Mouse (Mus musculus) CD4-positive, CD25-positive, alpha-beta regulatory T cell, adult 2 months (primary cell): Measurements from ENCODE around the gene Ostm1.

ENCODE experiments used
- DNase-seq: peaks from one replicate; pipeline ENCODE4 v3.0.0-alpha.2; 2012; ENCODE audit warnings: low read depth, low spot score

The Ostm1 gene

GRCm38 (mm10) chr10:42583157-42583872, at the start of gene Ostm1, which contains the start of gene Nr2e1:
Ostm1 (plus strand) TSS chr10:42583822.
Nr2e1 (minus strand) TSS chr10:42583632.
- no peak for DNase-seq

DNA sequence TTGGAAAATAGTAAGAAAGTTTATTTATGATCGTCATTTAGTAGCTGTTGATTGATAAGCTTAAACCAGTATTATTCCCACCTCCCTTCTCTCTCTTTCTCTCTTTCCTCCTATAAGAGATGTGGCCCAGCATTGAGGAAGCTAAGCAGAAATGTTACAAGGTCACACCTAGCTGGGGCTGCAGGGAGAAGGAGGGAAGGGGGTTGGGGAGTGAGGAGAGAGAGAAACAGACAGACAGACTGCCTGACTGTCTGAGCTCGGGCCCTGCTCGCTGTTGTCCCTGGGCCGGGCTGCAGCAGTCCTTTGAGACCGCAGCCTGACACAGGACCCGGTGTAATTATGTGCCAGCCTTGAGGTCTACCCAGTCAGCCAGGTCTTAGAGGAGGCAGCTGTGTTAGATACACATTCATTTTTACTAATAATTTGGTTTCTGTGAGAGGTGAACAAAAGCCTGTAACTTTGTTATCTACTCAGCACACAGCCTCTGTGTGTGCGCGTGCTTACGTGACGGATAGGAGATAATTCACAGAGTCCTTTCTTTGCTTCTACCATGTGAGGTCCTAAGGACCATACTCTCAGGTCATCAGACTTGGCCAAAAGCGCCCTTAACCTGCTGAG, 49.7 kb upstream of the Ostm1 start:
- no peak for DNase-seq

DNA sequence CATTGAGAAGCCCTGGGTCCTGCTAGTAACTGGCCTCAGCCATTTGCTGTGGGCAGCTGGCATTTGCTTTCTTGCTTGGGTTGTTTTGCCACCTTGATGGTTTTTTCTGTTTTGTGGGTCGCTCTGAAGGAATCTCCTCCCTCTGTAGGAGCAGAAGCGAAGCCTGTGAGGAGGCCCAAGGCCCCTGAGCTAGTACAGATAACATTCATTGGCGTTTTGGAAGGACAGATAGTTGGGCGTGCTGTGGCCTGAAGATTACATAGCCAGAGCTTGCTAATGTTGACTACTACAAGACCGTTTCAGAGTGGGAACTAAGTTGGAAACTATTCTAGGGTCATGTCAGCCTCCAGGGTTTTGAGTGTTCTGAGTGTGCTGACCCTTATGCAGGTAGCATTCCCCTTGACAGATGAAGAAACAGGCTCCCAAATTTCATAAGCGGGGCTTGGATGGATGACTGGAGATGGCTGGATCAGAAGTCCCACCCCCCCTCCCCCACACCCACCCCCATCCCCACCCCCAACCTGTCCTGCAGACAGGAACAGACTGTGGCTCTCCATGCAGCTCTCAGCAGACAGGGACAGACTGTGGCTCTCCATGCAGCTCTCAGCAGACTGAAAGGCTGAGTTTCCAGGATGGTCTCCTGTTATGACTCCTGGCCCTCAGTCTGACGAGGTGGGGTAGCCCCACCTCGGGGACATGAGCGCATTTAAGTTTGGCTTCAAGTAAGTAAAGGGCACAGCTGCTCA, 45.9 kb upstream of the Ostm1 start:
- DNase-seq: no peak

GRCm38 (mm10) chr10:42545707-42546503, 37.7 kb upstream of the Ostm1 start:
- DNase-seq: no peak

DNA sequence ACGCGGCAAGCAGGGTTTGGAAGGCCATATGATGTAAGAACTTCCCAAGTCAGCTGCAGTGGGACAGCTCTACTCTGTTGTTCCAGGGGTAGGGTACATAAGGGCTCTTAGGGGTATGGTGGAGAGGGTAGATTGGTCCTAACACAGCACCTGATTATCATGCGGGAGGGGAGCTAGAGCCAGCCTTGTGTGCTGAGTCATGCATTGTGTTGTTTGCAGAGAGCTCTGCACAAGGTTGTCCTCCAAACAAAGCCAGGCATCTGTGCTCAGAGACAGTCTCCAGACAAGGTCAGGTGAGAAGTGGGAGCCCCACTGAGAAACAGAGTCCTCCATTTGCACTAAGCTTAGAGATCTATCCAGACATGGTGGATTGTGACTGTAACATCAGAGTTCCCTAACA, 37.1 kb upstream of the Ostm1 start:
- DNase-seq: no peak

DNA sequence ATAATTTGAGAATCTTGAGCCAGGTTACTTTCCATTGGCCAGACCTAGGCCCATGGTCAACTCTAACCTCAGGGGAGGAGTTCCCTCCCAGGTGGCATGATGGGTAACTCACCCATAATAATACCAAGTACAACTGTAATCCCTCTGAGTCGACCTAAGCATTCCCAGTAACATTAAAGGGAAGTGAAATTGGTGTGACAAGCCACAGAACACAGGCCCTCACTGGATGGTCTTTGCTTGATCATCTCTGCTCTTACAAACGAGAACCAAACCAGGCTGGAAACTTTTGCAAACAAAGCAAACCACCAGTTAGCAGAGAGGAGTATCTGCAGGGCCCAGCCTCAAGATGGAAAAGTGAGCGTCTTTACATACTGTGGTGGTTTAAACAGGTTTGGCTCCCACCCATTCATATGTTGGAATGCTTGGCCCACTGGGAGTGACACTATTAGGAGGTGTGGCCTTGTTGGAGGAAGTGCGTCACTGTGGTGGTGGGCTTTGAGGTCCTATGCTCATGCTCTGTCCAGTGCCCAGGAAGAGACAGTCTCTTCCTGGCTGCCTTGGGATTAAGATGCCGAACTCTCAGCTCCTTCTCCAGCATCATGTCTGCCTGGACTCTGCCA, 23.9 kb upstream of the Ostm1 start:
- DNase-seq: no peak

DNA sequence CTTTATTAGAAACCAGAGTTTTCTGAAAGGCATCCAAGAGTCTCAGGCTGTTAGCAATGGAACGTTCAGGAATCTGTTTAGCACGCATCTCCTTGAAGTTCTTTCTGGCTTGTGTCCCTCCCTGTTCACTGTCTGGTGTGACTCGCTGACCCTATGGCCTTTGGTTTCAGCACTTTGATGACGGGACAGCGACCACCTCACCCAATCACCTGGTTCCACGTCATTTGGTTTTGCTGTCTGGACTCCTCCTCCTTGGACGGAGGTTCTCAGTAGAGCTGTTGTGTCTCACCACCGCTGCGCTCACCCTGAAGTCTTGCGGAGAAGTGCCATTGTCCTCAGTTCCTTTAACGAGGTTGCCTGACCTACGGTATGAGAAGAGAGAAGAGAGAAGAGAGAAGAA, 21.4 kb upstream of the Ostm1 start:
- no peak for DNase-seq

- no peak for DNase-seq
Observed at GRCm38 (mm10) chr10:42572567-42572966, 11.1 kb upstream of the Ostm1 start.

DNA sequence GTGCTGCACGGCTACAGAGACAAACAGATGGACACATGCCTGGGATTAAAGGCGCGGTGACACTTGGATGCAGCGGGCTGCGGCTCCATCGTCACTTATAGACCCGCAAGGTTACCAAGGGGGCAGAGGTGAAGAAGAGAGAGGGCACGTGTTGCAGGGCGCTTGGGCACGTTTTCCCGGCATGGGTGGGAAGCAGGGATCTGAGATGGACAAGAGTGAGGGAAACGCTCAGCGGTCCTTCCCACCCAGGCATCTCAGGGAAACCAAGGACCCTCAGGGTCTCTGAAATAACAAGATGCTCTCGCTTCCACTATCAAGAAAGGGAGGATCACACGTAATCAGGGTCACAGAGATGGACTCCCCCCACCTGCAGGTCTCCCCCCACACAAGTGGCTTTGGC, 10.7 kb upstream of the Ostm1 start:
- DNase-seq: no peak

DNA sequence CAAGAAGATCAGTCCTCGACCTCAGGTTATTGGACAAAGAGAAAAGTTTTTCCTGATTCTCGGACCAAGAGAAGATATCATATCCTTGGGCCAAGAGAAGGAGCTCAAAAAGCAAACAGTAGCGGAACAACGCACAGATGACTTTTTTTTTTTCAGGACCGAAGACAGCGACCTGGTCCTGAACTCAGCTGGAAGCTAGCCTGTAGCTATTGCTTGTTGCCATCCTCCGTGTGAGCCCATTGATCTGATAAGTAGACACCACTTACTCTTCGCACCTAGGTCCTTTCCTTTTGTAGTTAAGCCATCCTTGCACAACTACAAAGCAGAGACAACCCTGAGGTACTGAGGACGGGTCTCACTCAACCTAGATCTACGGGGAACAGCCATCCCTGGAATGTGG, 9.0 kb upstream of the Ostm1 start:
- DNase-seq: no peak

GRCm38 (mm10) chr10:42577525-42578280, 5.9 kb upstream of the Ostm1 start:
- no peak for DNase-seq

DNA sequence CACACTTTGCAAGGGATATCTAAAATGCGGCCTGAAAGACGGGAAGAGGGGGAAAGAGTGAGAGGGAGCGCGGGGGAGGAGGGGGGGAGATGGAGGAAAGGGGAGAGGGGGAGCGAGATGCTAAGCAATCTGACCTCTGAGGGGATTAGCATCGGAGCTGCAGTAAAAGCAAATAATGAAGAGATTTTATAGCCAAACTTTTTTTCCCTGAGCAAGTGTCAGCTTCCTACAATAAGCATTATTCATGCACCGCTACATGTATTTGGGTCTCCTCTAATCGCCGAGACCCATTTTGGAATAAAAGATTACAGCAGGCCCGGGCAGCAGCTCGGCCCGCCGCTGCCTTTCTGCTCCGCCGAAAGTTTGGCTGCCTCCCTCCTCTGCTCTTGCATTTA, 5.3 kb upstream of the Ostm1 start:
- no peak for DNase-seq

- DNase-seq: no peak
Observed at GRCm38 (mm10) chr10:42578698-42579474, 4.7 kb upstream of the Ostm1 start.

DNA sequence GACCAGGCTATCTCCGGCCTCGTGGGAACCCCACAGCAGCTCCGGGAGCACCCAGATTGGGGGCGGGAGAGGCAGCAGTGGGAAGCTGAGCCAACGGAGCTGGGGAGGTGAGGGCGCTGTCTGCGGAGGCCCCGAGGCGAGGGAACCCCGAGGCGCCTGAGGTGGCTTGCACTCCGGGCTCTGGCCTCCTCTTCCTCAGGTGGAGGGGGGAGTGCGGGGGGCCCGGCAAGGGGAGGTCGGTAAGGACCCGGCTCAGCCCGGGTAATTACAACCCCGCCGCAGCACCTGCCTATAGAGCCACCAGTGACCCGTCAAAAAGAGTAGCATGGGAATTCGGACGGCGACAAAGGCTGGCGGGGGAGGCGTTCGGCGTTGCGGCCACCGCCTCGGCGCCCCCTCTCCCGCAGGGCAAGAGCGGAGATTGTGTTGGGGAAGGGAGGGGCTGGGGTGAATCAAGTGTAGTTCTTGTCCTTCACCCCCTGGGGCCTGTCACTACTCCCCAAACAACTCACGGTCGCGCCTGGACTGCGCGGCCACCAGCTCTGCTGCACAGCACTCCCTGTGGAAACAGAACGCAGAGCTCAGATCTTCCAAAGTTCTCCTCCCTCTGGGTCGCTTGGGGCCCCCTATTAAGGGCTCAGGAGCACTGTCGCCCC, 4.0 kb upstream of the Ostm1 start:
- no peak for DNase-seq

- no peak for DNase-seq
Observed at GRCm38 (mm10) chr10:42580131-42580950, 3.3 kb upstream of the Ostm1 start.

DNA sequence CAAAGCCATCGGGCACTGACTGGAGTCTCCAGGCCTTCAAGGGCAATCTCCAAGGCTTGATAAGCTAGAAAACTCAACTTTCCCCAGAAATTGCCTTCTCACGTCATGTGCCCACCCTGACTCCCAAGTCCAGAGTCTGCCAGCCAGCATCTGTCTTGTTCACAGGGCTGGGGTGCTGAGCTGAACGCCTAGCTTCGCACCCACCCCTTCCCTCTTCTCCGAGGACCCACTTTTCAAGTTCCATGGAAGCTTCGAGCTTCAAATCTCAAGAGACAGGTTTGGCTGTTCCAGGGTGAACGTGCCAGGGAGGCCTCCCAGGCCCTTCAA, 2.7 kb upstream of the Ostm1 start:
- DNase-seq: no peak

DNA sequence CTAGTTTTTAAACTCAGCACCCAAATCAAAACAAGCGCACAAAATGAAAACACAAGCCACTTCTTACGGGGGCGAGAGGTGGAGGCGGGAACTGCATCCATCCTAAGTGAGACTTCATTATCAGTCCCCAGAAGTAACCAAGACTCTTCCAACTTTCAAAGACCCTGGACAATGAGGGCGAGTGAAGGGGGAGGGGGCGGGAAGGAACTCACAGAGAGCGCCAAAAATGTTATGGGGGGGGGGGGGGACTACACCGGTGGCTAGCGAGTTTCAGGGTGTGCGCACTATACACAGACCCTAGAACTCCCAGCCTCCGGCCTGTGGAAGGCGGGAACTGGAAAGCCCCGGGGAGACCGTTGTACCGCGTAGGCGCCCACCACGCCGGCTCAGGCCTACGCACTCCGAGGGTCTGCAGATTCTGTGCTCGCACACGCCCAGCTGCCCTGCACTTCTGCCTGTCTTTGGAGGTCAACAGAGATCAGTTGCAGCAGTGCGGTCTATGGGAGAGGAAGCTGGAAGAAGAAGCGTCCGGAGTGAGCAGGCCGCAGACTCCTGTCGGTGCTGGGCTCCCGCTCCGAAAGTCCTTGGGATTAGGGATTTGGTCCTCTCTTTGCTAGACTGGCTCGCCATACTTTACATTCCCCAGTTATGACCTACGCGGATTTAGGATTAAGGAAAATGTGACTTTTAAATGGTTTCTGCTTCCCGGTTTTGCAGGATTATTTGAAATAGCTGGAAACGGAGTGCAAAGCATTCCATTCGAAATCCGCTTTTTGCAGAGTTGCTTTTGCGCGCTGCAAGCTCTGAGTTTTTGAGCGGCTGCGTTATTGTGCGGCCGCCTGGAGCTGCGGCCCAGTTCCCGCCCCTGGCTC, 1.7 kb upstream of the Ostm1 start:
- DNase-seq: no peak
